Mouse (Mus musculus) Muller cell, postnatal 12 days (primary cell): ENCODE data around the gene Rock2.
"Not testable (repeated sequence)": the region's sequence is repeated elsewhere in the genome, so short reads cannot be mapped to it uniquely, and the experiment has no call there.

Experiments
- DNase-seq: peaks from one replicate; pipeline ENCODE4 v3.0.0-alpha.2; 2015; ENCODE audit errors: inconsistent ontology term

Gene Rock2

GRCm38 (mm10) chr12:16999146-16999545, 104.5 kb downstream of the Rock2 start:
- peak; percentile 56 for DNase-seq

DNA sequence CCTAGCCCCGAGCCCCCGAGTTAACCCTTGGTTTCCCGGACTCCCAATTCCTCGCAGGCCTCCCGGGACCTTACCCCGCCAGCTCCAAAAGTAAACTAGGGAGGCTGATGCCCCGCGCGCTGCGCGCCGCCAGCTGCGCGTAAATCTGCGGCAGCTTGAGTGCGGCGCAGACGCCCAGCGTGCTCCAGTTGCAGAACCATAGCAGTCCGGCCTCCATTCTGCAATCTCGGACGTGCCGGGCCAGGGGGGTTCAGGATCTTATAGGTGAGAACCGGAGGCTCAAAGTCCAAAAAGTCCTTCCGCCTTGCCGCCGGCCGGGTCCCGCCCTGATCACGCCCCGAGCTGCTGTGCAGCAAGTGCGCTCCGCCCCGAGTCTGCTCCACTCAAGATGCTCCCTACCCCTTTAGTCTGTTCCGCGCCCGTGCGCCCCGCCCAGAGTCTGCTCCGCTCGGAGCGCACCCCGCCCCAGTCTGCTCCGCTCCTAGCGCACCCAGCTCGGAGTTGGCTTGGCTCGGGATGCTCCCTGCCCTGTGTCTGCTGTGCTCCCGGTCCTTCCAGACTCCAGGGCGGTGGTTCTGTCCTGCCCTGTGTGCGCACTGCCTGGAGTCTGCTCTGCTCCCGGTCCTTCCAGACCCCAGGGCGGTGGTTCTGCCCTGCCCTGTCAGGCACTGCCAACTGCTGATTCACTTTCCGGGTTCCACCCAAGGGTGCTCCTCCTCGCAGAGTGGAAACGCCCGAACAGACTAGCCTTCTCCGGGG, 105.2 kb downstream of the Rock2 start, which contains the start of gene Pqlc3:
Gene Pqlc3, minus strand, starts transcription at position 670 of the 759 bp plus-strand sequence.
- peak; percentile 95 for DNase-seq

- DNase-seq, result peak; percentile 7
These were observed 105.9 kb downstream of the Rock2 start for GRCm38 (mm10) chr12:17000628-17001027.

- DNase-seq, result peak; percentile 84
These were observed 106.5 kb downstream of the Rock2 start for GRCm38 (mm10) chr12:17001211-17001610.

- no peak for DNase-seq
These were observed 114.8 kb downstream of the Rock2 start for GRCm38 (mm10) chr12:17009466-17009865.

DNA sequence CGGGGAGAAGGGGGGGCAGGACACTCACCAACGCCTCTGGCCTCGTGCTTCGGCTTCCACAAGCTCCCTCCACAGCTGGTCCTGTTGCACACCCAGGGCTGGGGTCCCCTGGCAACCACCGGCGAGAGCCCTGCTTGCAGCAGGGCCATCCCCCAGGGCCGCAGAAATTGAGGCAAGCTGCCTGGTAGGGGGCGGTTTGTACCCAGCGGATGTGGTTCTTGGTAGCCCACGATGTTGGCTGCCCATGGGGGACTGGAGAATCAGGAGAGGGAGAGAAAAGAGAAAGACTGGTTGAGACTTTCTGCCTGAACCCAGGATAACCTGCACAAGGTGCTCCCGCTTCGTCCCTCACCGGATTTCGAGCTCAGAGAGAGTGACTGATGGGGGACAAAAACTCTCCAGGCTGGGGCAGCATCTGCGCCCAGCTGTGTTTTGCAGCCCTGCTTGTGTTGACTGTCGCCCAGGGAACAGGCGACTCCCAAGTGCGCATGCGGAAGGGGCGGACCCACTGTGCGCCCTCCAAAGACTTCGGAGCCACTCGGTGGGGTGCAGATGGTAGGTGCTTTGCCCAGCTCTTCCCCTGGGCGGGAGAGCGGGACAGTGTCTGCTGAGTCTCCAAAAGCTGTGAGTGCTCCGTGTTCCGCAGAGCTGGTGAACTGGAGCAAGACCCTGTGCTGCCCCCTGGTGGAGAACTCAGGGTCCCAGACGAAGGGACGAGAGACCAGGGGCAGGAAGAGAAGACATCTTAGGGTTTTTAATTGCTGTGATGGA, 116.6 kb downstream of the Rock2 start, which contains the start of gene 2410004P03Rik:
Gene 2410004P03Rik, minus strand, starts transcription at position 628 of the 771 bp plus-strand sequence.
- DNase-seq, result peak; percentile 80

DNA sequence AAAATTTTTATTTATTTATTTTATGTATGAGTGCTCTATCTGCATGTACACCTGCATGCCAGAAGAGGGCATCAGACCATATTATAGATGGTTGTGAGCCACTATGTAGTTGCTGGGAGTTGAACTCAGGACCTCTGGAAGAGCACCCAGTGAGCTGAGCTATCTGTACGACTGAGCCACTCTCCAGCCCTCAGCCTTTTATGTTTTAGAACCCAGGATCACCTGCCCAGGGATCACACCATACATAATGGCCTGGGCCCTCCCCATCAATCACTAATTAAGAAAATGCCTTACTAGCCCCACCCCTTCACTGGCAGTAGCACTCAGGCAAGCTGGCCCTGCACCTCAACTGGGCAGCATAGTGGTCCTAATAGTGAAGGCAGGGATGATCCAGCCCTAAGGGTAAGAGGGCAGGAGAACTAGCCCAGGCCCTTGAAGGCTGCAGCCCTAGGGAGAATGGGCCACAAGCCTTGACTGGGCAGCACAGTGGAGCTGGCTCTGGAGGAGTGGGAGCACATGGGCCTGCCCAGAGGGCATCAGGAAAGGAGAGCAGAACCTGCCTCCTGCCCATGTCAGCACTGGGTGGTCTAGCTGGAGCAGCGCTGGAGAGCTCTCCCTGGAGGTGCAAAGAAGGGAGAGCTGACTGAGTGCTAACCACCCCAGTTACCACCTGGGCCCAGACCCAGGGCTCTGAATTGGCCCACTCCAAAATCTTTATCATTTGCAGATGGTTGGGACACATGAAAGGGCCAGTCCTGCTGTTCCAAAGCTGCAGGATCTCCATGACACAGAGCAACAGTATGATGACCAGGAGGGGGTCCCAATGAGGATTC, 117.6 kb downstream of the Rock2 start:
- DNase-seq, result peak; percentile 21

GRCm38 (mm10) chr12:17015711-17016110, 121.0 kb downstream of the Rock2 start:
- peak; percentile 68 for DNase-seq

DNA sequence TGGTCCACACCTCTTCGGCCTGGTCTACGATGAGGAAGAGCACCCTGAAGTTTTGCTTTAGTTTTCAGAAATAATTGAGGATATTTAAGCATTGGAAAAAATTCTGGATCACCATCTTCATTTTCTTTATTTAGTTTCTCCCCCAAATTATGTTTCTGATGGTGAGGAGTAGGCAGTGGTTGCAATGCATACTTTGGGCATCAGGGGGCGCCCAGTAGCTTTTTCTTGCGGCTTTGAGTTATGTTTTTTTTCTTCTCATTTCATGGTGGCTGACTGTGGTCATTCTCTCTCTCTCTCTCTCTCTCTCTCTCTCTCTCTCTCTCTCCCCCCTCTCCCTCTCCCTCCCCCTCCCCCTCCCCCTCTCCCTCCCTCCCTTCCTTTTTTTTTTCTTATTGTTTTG, 123.8 kb downstream of the Rock2 start:
- no peak for DNase-seq

DNA sequence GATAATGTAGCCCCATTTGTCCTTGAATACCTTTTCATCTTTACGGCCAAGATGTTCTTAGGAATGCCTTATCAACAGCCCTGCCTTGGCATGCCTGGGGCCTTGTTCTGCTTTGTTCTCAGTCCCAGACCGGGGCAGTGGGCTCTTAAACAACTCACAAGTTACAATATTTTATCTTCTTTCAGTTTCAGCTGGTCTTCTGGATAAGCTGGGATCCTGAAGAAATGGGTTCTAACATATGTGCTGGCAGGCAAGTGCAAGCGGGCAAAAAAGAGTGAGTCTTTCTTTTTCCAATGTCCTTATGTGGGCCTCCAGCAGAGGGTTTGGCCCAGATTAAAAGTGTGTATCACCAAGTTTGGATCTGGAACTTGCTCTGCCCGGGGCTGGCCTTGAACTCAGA, 126.4 kb downstream of the Rock2 start:
- not testable (repeated sequence) for DNase-seq

GRCm38 (mm10) chr12:17022145-17022544, 127.5 kb downstream of the Rock2 start:
- DNase-seq, result no peak

GRCm38 (mm10) chr12:17024554-17025110, 129.9 kb downstream of the Rock2 start:
- DNase-seq, result no peak

GRCm38 (mm10) chr12:17032694-17033463, 138.2 kb downstream of the Rock2 start:
- peak; percentile 40 for DNase-seq

DNA sequence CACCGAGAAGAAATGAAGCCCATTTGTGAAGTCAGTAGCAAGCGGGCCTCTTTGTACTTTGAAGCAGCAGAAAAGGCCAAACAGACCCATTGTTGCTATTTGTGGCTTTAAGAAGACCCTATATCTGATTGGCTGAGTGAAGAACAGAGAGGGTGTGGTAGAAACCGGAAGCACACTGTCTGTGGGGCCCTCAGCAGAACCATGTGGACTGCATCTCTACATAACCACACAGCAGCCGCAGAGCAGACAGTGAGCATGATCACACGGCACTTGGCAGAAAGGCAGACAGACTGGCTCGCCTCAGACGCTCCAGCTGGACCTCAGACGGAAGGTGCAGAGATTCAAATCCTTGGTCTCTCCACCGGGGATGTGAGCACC, 138.8 kb downstream of the Rock2 start:
- DNase-seq, result no peak

DNA sequence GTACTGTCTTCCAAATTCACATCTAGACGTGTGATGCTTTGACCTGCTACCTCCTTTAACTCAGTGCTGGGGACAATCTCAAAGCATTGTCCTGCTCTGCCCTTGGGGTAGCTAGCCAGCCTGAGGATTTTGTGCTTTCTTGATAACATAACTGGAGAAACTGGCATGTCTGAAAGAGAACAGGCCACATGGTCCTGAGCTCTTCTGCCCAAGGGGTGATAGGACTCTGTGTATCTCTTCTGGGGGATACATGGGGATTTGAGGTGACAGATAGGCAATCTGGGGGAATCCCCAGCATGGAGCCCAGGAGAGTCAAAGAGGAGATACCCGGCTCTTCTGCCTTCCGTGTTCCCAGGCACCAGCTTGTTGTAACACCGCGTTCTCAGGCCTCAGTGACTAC, 140.0 kb downstream of the Rock2 start:
- no peak for DNase-seq

DNA sequence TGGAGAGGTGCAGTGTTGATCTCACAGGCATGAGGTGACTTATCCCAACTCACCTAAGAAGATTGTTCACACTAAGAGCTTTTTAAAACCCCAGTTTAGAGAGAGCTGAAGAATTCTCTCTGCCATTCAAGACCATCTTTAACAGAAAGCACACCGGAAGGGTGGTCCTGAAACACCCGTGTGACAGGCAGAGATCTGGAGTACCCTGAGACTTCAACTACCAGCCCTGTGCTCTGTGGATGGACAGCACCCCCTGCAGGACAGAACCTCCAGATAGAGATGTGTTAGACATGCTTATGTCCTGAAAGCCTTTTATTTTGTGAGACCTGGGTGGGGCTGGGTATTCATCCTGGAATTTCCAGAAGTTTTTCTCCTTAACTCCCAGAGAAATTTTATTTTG, 140.4 kb downstream of the Rock2 start:
- DNase-seq, result no peak

- no peak for DNase-seq
These were observed 141.8 kb downstream of the Rock2 start for GRCm38 (mm10) chr12:17036532-17036931.

DNA sequence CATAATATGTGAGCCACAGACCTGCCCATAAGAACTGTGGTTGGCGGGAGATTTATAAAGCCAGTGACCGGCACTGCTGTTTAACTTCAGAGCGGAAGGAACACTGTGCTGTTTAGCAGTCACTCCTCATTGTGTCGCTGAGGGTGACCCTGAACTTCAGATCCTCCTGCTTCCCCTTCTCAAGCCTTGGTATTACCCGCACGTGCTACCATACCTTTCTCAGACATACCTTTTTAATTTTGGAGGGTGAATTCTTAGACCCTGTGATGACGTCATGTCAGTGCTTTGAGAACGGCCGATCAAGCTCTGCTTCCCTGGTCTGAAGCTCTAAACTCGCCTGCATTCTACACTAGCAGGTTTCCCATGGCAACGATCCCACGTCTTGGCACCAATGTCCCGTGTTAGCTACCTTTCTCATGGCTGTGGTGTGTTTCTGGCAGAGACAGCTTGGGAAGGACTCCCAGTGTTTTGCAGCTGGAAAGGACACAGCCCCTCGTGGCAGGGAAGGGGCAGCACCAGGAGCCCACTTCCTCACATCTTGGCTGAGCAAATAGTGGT, 142.4 kb downstream of the Rock2 start:
- DNase-seq, result no peak
